Mouse (Mus musculus) naive thymus-derived CD4-positive, alpha-beta T cell, adult 2 months (primary cell): ENCODE data around the gene Rps28.

ENCODE experiments used
- DNase-seq: peaks from one replicate; pipeline ENCODE4 v3.0.0-alpha.2; 2011; ENCODE audit warnings: low read depth

The Rps28 gene

GRCm38 (mm10) chr17:33812475-33812874 lies 11.9 kb downstream of the Rps28 start:
- no peak for DNase-seq

GRCm38 (mm10) chr17:33811142-33811516 lies 13.2 kb downstream of the Rps28 start:
- DNase-seq = no peak

GRCm38 (mm10) chr17:33810334-33811141 lies 13.8 kb downstream of the Rps28 start, which contains the start of gene Kank3:
Gene Kank3, plus strand, starts transcription at chr17:33810519.
- DNase-seq = peak; percentile 94

GRCm38 (mm10) chr17:33808192-33808591 lies 16.2 kb downstream of the Rps28 start:
- no peak for DNase-seq

- DNase-seq = no peak
Measured at GRCm38 (mm10) chr17:33807181-33807888, 17.0 kb downstream of the Rps28 start.

- DNase-seq = no peak
Measured at GRCm38 (mm10) chr17:33804745-33805144, 19.6 kb downstream of the Rps28 start.

- no peak for DNase-seq
Measured at GRCm38 (mm10) chr17:33804205-33804604, 20.2 kb downstream of the Rps28 start.

- DNase-seq = peak; percentile 65
Measured at GRCm38 (mm10) chr17:33802221-33802620, 22.1 kb downstream of the Rps28 start.

GRCm38 (mm10) chr17:33799277-33799676 lies 25.1 kb downstream of the Rps28 start:
- DNase-seq = no peak

- no peak for DNase-seq
Measured at GRCm38 (mm10) chr17:33798306-33798705, 26.1 kb downstream of the Rps28 start.

- DNase-seq = no peak
Measured at GRCm38 (mm10) chr17:33788732-33789131, 35.6 kb downstream of the Rps28 start.

GRCm38 (mm10) chr17:33786375-33786774 lies 38.0 kb downstream of the Rps28 start:
- DNase-seq = no peak

- no peak for DNase-seq
Measured at GRCm38 (mm10) chr17:33784939-33785338, 39.4 kb downstream of the Rps28 start.

GRCm38 (mm10) chr17:33783408-33783807 lies 41.0 kb downstream of the Rps28 start:
- no peak for DNase-seq

- no peak for DNase-seq
Measured at GRCm38 (mm10) chr17:33782067-33782466, 42.3 kb downstream of the Rps28 start.

- peak; percentile 82 for DNase-seq
Measured at GRCm38 (mm10) chr17:33781124-33781977, 43.0 kb downstream of the Rps28 start, which contains the start of gene Angptl4. Gene Angptl4, minus strand, starts transcription at chr17:33781830.

GRCm38 (mm10) chr17:33780431-33780830 lies 43.9 kb downstream of the Rps28 start:
- DNase-seq = peak; percentile 48

GRCm38 (mm10) chr17:33779967-33780295 lies 44.4 kb downstream of the Rps28 start:
- DNase-seq = no peak

GRCm38 (mm10) chr17:33779271-33779966 lies 44.9 kb downstream of the Rps28 start:
- DNase-seq = no peak

- DNase-seq = no peak
Measured at GRCm38 (mm10) chr17:33775287-33775686, 49.1 kb downstream of the Rps28 start.

GRCm38 (mm10) chr17:33774573-33775155 lies 49.7 kb downstream of the Rps28 start:
- DNase-seq = no peak
